Mouse (Mus musculus) layer of hippocampus, adult 11-12 months (tissue): Measurements from ENCODE around the gene Hbp1.

Experiments
- DNase-seq: peaks from one replicate; pipeline ENCODE4 v3.0.0; 2022; ENCODE audit warnings: low spot score

Hbp1 gene

GRCm38 (mm10) chr12:31949759-31950658, at the start of gene Hbp1:
TSS of gene Hbp1 (minus strand) at chr12:31950535.
- peak; percentile 100 for DNase-seq

- no peak for DNase-seq
These were observed 48.4 kb upstream of the Hbp1 start for GRCm38 (mm10) chr12:31998706-31999105.

GRCm38 (mm10) chr12:31997328-31997878, 47.1 kb upstream of the Hbp1 start:
- no peak for DNase-seq

- no peak for DNase-seq
These were observed 46.5 kb upstream of the Hbp1 start for GRCm38 (mm10) chr12:31996877-31997276.

GRCm38 (mm10) chr12:31990575-31990974, 40.2 kb upstream of the Hbp1 start:
- no peak for DNase-seq

GRCm38 (mm10) chr12:31989726-31990125, 39.4 kb upstream of the Hbp1 start:
- DNase-seq = no peak

- DNase-seq = no peak
These were observed 36.1 kb upstream of the Hbp1 start for GRCm38 (mm10) chr12:31986463-31986862.

- DNase-seq = no peak
These were observed 35.4 kb upstream of the Hbp1 start for GRCm38 (mm10) chr12:31985738-31986137.

GRCm38 (mm10) chr12:31984664-31985063, 34.3 kb upstream of the Hbp1 start:
- no peak for DNase-seq

- no peak for DNase-seq
These were observed 33.9 kb upstream of the Hbp1 start for GRCm38 (mm10) chr12:31984206-31984605.

GRCm38 (mm10) chr12:31983769-31984168, 33.4 kb upstream of the Hbp1 start:
- DNase-seq = no peak

GRCm38 (mm10) chr12:31983238-31983637, 32.9 kb upstream of the Hbp1 start:
- no peak for DNase-seq

- DNase-seq = no peak
These were observed 27.4 kb upstream of the Hbp1 start for GRCm38 (mm10) chr12:31977613-31978195.

- peak; percentile 22 for DNase-seq
These were observed 26.2 kb upstream of the Hbp1 start for GRCm38 (mm10) chr12:31976544-31976943.

GRCm38 (mm10) chr12:31973473-31974172, 23.3 kb upstream of the Hbp1 start:
- peak; percentile 76 for DNase-seq

- no peak for DNase-seq
These were observed 21.2 kb upstream of the Hbp1 start for GRCm38 (mm10) chr12:31971547-31971946.

GRCm38 (mm10) chr12:31969111-31969510, 18.8 kb upstream of the Hbp1 start:
- DNase-seq = no peak

- DNase-seq = peak; percentile 63
These were observed 17.2 kb upstream of the Hbp1 start for GRCm38 (mm10) chr12:31967536-31967935.

- DNase-seq = no peak
These were observed 16.1 kb upstream of the Hbp1 start for GRCm38 (mm10) chr12:31966405-31966804.

GRCm38 (mm10) chr12:31965517-31966212, 15.3 kb upstream of the Hbp1 start:
- peak; percentile 41 for DNase-seq

- DNase-seq = peak; percentile 51
These were observed 13.7 kb upstream of the Hbp1 start for GRCm38 (mm10) chr12:31964074-31964473.

GRCm38 (mm10) chr12:31955843-31956242, 5.5 kb upstream of the Hbp1 start:
- no peak for DNase-seq
